Mouse (Mus musculus) lung, embryonic 14.5 days (tissue): ENCODE data around the gene Synpr. TPM values are rescaled to one million over a fixed set of nuclear protein-coding genes. Genes with fewer than 3 reads are reported as not detected.
A peak's percentile ranks its signal among the peaks of the same experiment; 100 is the strongest.

ENCODE experiments used
- ATAC-seq: fragments of 200-750 bp; cut with Nextera tagmentation; 2 replicates; pipeline ENCODE4 v1.8.0; 2017; ENCODE audit warnings: mild to moderate bottlenecking, moderate TSS enrichment, moderate library complexity; ENCODE audit not compliant: insufficient read depth
- DNase-seq: peaks from one replicate; pipeline ENCODE4 v3.0.0-alpha.2; 2015
- H3K27ac ChIP-seq: fragments of 300-500 bp; sonication (generic); 2 replicates; pipeline ENCODE4 v1.5.1; 2014; ENCODE audit warnings: low read depth, mild to moderate bottlenecking, moderate library complexity
- H3K27me3 ChIP-seq: fragments of 300-500 bp; sonication (generic); 2 replicates; pipeline ENCODE4 v1.6.1; 2014; ENCODE audit warnings: low read length, control low read depth; ENCODE audit not compliant: insufficient read depth
- H3K36me3 ChIP-seq: fragments of 300-500 bp; sonication (generic); 2 replicates; pipeline ENCODE4 v1.6.1; 2014; ENCODE audit warnings: control low read depth; ENCODE audit not compliant: insufficient read depth
- H3K4me1 ChIP-seq: fragments of 300-500 bp; sonication (generic); 2 replicates; pipeline ENCODE4 v1.6.1; 2014; ENCODE audit warnings: antibody characterized with exemption, control low read depth; ENCODE audit not compliant: insufficient read depth
- H3K4me2 ChIP-seq: fragments of 300-500 bp; sonication (generic); 2 replicates; pipeline ENCODE4 v1.6.1; 2014; ENCODE audit warnings: mild to moderate bottlenecking
- H3K4me3 ChIP-seq: fragments of 300-500 bp; sonication (generic); 2 replicates; pipeline ENCODE4 v1.5.1; 2014; ENCODE audit warnings: low read depth, low read length
- H3K9ac ChIP-seq: fragments of 300-500 bp; sonication (generic); 2 replicates; pipeline ENCODE4 v1.6.1; 2014
- H3K9me3 ChIP-seq: fragments of 300-500 bp; sonication (generic); 2 replicates; pipeline ENCODE4 v1.6.1; 2016; ENCODE audit warnings: low read depth, low read length, control low read depth
- CTCF ChIP-seq: IDR thresholded peaks from 2 replicates; pipeline ENCODE4 v1.5.1; 2016; ENCODE audit warnings: antibody characterized with exemption, low read depth
- WGBS: fragments of 180-500 bp; shearing (Covaris S2); extraction: QIAGEN DNeasy Blood & Tissue Kit; methylation state at CpG from one replicate; pipeline ENCODE4 v1.1.7; 2014; 5-methylcytosine and 5-hydroxymethylcytosine counted together
- polyA plus RNA-seq: library from polyadenylated mRNA; unstranded; fragments of >200 nt; fragmentation: Nextera tagmentation; extraction: Ambion mirVana; gene quantifications from 2 replicates; pipeline ENCODE4 v1.2.1, GENCODE M21; 2014

The Synpr gene
- polyA plus RNA-seq, 1 experiment from 2014 or later: 2.8 TPM

DNA sequence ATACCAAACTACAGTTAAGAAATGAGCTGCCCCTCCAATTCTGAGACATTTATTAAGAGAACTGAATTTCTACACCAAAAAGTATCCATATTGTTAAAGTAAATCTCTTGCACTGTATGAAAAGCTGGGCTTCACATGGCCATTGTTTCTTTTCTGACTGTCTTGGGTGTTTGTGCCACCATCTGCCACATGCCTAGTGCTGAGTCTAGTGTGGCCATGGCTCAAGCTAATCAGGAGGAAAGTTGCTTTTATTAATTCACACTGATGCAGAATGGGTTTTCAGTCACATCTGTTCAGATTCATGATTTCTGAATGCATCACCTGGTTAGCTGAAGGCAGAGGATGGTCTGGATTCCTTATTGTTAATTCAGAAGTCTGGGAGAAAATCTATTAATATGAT is 170.4 kb downstream of the Synpr start:
- Histone ChIP-seq H3K4me3 (no peak overlapping the region), H3K9ac (no peak overlapping the region), H3K4me1 (no peaks in the 10 kb centered on the region), H3K27ac (no peak overlapping the region), H3K9me3 (no peaks in the 10 kb centered on the region), H3K4me2 (no peak overlapping the region), H3K27me3 (no peaks in the 10 kb centered on the region), H3K36me3 (no peaks in the 10 kb centered on the region)
- DNase-seq: no peak
- no peak for ATAC-seq
- no peak for TF ChIP-seq CTCF

DNA sequence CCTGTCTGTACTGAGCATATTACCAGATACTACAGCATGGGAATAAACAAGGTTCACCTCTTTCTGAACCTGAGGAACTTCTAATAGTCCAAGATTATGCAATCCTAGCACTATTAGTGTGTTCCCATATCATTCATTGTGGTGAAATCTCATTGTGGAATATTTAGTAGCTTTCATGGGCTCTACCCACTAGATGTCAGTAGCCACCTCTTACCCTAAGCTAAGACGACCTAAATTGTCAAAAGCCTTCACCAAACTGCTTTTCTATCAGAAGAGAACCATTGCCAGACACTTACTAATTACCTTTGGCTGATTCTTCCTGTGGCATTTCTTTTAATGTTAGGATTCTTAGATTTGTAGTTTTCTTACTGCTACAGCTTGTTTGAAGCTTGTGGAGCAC is 174.8 kb downstream of the Synpr start:
- ATAC-seq: no peak
- Histone ChIP-seq H3K36me3 (no peaks in the 10 kb centered on the region), H3K4me1 (no peaks in the 10 kb centered on the region), H3K27me3 (no peaks in the 10 kb centered on the region), H3K9me3 (no peaks in the 10 kb centered on the region), H3K4me3 (no peak overlapping the region), H3K4me2 (no peak overlapping the region), H3K27ac (no peak overlapping the region), H3K9ac (no peak overlapping the region)
- 7% methylated on average over 1 of the region's 1 CpGs for WGBS
- peak; percentile 41 for TF ChIP-seq CTCF
- peak; percentile 31 for DNase-seq

GRCm38 (mm10) chr14:13469211-13469610 is 184.6 kb downstream of the Synpr start:
- no peak overlapping the region for H3K4me2 ChIP-seq
- no peak for ATAC-seq
- 70% methylated on average over 2 of the region's 2 CpGs for WGBS
- H3K36me3 ChIP-seq: no peaks in the 10 kb centered on the region
- DNase-seq: no peak
- no peak overlapping the region for H3K9ac ChIP-seq
- no peaks in the 10 kb centered on the region for H3K4me1 ChIP-seq
- no peaks in the 10 kb centered on the region for H3K27me3 ChIP-seq
- H3K27ac ChIP-seq: no peak overlapping the region
- H3K4me3 ChIP-seq: no peak overlapping the region
- no peaks in the 10 kb centered on the region for H3K9me3 ChIP-seq
- TF ChIP-seq CTCF: no peak

GRCm38 (mm10) chr14:13477821-13478220 is 193.2 kb downstream of the Synpr start:
- H3K4me1 ChIP-seq: no peaks in the 10 kb centered on the region
- H3K9ac ChIP-seq: no peak overlapping the region
- TF ChIP-seq CTCF: no peak
- H3K27ac ChIP-seq: no peak overlapping the region
- no peak overlapping the region for H3K4me2 ChIP-seq
- H3K36me3 ChIP-seq: no peaks in the 10 kb centered on the region
- ATAC-seq (no peak), DNase-seq (no peak)
- no peaks in the 10 kb centered on the region for H3K27me3 ChIP-seq
- no peak overlapping the region for H3K4me3 ChIP-seq
- H3K9me3 ChIP-seq: no peaks in the 10 kb centered on the region
- 70% methylated on average over 1 of the region's 1 CpGs for WGBS

- Histone ChIP-seq H3K4me2 (no peak overlapping the region), H3K4me3 (no peak overlapping the region), H3K4me1 (no peaks in the 10 kb centered on the region), H3K27me3 (no peaks in the 10 kb centered on the region), H3K27ac (no peak overlapping the region), H3K36me3 (no peaks in the 10 kb centered on the region), H3K9ac (no peak overlapping the region), H3K9me3 (no peaks in the 10 kb centered on the region)
- 45% methylated on average over 5 of the region's 5 CpGs for WGBS
- TF ChIP-seq CTCF: no peak
- ATAC-seq: no peak
- DNase-seq: peak; percentile 59
Measured at GRCm38 (mm10) chr14:13505355-13505754, 220.8 kb downstream of the Synpr start.

GRCm38 (mm10) chr14:13518608-13519139 is 234.1 kb downstream of the Synpr start:
- H3K4me2 ChIP-seq: no peak overlapping the region
- no peak overlapping the region for H3K27ac ChIP-seq
- H3K9me3 ChIP-seq: no peaks in the 10 kb centered on the region
- H3K36me3 ChIP-seq: no peaks in the 10 kb centered on the region
- TF ChIP-seq CTCF: no peak
- no peak for DNase-seq
- no peak overlapping the region for H3K4me3 ChIP-seq
- ATAC-seq: no peak
- WGBS: 83% methylated on average over 5 of the region's 5 CpGs
- H3K27me3 ChIP-seq: no peaks in the 10 kb centered on the region
- no peaks in the 10 kb centered on the region for H3K4me1 ChIP-seq
- no peak overlapping the region for H3K9ac ChIP-seq

- no peaks in the 10 kb centered on the region for H3K36me3 ChIP-seq
- no peaks in the 10 kb centered on the region for H3K27me3 ChIP-seq
- no peak overlapping the region for H3K27ac ChIP-seq
- no peak overlapping the region for H3K9ac ChIP-seq
- H3K9me3 ChIP-seq: no peaks in the 10 kb centered on the region
- ATAC-seq: no peak
- TF ChIP-seq CTCF: no peak
- no peak overlapping the region for H3K4me2 ChIP-seq
- DNase-seq: no peak
- H3K4me1 ChIP-seq: no peaks in the 10 kb centered on the region
- no peak overlapping the region for H3K4me3 ChIP-seq
- 66% methylated on average over 7 of the region's 7 CpGs for WGBS
Measured at GRCm38 (mm10) chr14:13519239-13520011, 234.8 kb downstream of the Synpr start.
